Mouse (Mus musculus) ES-Bruce4 (cell line): ENCODE results near the gene Prickle2.

Experiments used
- CTCF ChIP-seq: IDR thresholded peaks from one replicate; pipeline ENCODE4 v1.8.1; 2011; ENCODE audit warnings: low read depth, low read length
- EP300 ChIP-seq: IDR thresholded peaks from 2 replicates; pipeline ENCODE4 v1.6.1; 2011; ENCODE audit warnings: low read depth, low read length; ENCODE audit not compliant: insufficient read depth
- POLR2A ChIP-seq: IDR thresholded peaks from one replicate; pipeline ENCODE4 v1.8.1; 2011; ENCODE audit warnings: low read length; ENCODE audit not compliant: insufficient read depth

DNA sequence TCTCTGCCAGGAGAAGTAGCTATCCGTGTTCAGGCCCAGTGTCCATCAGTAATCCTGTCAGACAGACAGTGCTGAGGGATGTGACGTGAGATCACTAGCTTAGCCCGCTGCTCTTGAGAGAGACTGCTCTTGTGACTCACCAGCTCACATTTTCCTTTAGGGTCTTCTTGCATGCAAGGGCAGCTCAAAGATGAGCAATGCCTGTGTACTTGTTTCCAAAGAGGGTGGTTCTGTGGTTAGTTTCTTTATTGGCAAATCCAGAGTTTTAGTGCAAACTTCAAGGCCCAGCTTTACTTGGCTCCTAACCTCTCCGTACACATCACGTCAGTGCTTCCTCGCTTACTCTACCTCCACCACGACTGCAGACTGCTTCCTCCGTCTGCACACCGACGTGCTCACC lies 324.9 kb downstream of the Prickle2 start:
- TF ChIP-seq EP300 (no peak), CTCF (no peak), POLR2A (no peak)
